Mouse (Mus musculus) embryonic facial prominence, embryonic 12.5 days (tissue): Measurements from ENCODE around the gene Fam20c. TPM values are rescaled to one million over a fixed set of nuclear protein-coding genes. Genes with fewer than 3 reads are reported as not detected.

Experiments used
- ATAC-seq: fragments of 200-750 bp; cut with Nextera tagmentation; 2 replicates; pipeline ENCODE4 v1.8.0; 2017; ENCODE audit not compliant: insufficient number of reproducible peaks, insufficient read depth, low FRiP score, low TSS enrichment
- H3K27ac ChIP-seq: fragments of 300-500 bp; sonication (generic); 2 replicates; pipeline ENCODE4 v1.5.1; 2016; ENCODE audit warnings: mild to moderate bottlenecking
- H3K27me3 ChIP-seq: fragments of 300-500 bp; sonication (generic); 2 replicates; pipeline ENCODE4 v1.6.1; 2016; ENCODE audit warnings: mild to moderate bottlenecking, moderate library complexity
- H3K36me3 ChIP-seq: fragments of 300-500 bp; sonication (generic); 2 replicates; pipeline ENCODE4 v1.6.1; 2016; ENCODE audit warnings: mild to moderate bottlenecking
- H3K4me1 ChIP-seq: fragments of 300-500 bp; sonication (generic); 2 replicates; pipeline ENCODE4 v1.6.1; 2016
- H3K4me2 ChIP-seq: fragments of 300-500 bp; sonication (generic); replicated peaks from 2 replicates; pipeline ENCODE4 v1.6.1; 2016; ENCODE audit warnings: mild to moderate bottlenecking, moderate library complexity
- H3K4me3 ChIP-seq: fragments of 300-500 bp; sonication (generic); 2 replicates; pipeline ENCODE4 v1.5.1; 2016; ENCODE audit warnings: mild to moderate bottlenecking
- H3K9ac ChIP-seq: fragments of 300-500 bp; sonication (generic); 2 replicates; pipeline ENCODE4 v1.6.1; 2016; ENCODE audit warnings: mild to moderate bottlenecking, moderate library complexity
- H3K9me3 ChIP-seq: fragments of 300-500 bp; sonication (generic); 2 replicates; pipeline ENCODE4 v1.6.1; 2016; ENCODE audit warnings: mild to moderate bottlenecking, moderate library complexity
- WGBS: fragments of 180-500 bp; shearing (Covaris S2); methylation state at CpG from one replicate; pipeline ENCODE4 v1.1.7; 2016; 5-methylcytosine and 5-hydroxymethylcytosine counted together
- polyA plus RNA-seq: library from polyadenylated mRNA; unstranded; fragments of >200 nt; fragmentation: Nextera tagmentation; extraction: Ambion mirVana; gene quantifications from 2 replicates; pipeline ENCODE4 v1.2.1, GENCODE M21; 2016

Gene Fam20c
- polyA plus RNA-seq, 1 experiment from 2014 or later, result 7.1 TPM

DNA sequence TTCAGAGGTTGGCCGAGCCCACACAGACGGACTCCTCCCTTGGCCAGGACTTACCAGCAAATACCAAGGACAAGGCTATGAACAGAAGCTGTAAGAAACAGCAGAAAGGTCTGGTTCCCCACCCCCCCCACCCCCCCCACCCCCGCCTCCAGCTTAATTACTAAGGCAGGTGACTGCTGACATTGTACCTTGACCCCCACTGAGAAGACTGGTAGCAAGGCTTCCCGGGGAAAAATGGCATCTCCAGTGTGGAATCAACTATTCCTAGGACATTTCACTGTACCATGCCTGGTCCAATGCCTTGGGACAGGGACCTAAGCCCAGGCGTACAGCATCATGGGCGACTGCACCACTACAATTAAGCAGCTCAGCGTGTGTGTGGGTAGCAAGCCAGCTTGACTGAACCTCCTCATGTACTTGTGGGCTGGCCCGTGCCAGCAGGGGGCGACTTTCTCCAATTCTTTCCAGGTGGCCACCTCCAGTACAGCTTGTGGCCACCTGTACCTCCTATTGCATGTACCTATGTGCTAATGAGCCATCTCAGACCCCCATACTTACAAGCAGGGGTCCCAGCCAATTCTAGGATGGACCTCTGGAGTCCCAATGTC is 102.8 kb downstream of the Fam20c start:
- no peak overlapping the region for H3K4me3 ChIP-seq
- H3K9me3 ChIP-seq, result no peaks in the 10 kb centered on the region
- H3K4me1 ChIP-seq, result no peaks in the 10 kb centered on the region
- no peak overlapping the region for H3K9ac ChIP-seq
- H3K27me3 ChIP-seq, result no peaks in the 10 kb centered on the region
- WGBS, result 31% methylated on average over 9 of the region's 9 CpGs
- no peak overlapping the region for H3K27ac ChIP-seq
- no peak for ATAC-seq
- H3K36me3 ChIP-seq, result no peaks in the 10 kb centered on the region
- H3K4me2 ChIP-seq, result no peak overlapping the region

DNA sequence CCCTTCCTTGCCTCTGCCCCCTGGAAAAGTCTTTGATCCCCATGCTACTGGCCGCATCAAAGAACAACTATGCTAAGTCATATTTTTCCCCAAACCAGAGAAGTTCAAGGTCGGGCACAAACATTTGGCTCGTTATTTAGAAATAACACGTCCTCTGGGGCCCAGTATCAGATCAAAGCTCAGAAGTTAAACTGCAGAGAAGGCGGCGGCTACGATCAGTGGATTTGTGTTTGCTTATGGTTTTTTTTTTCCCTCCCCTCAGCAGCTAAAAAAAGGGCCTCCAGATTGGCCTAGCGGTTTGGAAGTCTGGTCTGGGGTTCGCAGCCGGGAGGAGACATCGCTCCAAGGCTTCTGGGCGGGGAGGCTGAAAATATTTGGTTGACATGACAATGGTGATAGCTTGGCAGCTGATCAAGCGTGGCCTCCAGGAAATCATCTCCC is 103.5 kb downstream of the Fam20c start:
- Histone ChIP-seq H3K4me2 (no peak overlapping the region), H3K9ac (no peak overlapping the region), H3K27ac (no peak overlapping the region), H3K9me3 (no peaks in the 10 kb centered on the region), H3K36me3 (no peaks in the 10 kb centered on the region), H3K4me1 (no peaks in the 10 kb centered on the region), H3K27me3 (no peaks in the 10 kb centered on the region), H3K4me3 (no peak overlapping the region)
- 63% methylated on average over 13 of the region's 13 CpGs for WGBS
- no peak for ATAC-seq

Other genes starting within 250 kb of the Fam20c start
- gene 1700123K08Rik, start 189.8 kb upstream of the Fam20c start, polyA plus RNA-seq, result 0.15 TPM in 1 of 2 replicates, not detected in the other
- gene Zfp68, start 134.8 kb upstream of the Fam20c start, polyA plus RNA-seq, result 76.1 and 82.7 TPM in 2 replicates
- 17.9 and 18.5 TPM in 2 replicates for gene A430033K04Rik, start 131.7 kb upstream of the Fam20c start, polyA plus RNA-seq
- 0.37 and 0.45 TPM in 2 replicates for gene Gm5294, start 65.6 kb downstream of the Fam20c start, polyA plus RNA-seq
- 38.4 and 42.8 TPM in 2 replicates for gene Pdgfa, start 242.9 kb downstream of the Fam20c start, polyA plus RNA-seq